Mouse (Mus musculus): ENCODE results near the gene Dtnb. TPM values are rescaled to one million over a fixed set of nuclear protein-coding genes. Genes with fewer than 3 reads are reported as not detected.
"Not testable (repeated sequence)": the region's sequence is repeated elsewhere in the genome, so short reads cannot be mapped to it uniquely, and the experiment has no call there.

The Dtnb gene
- polyA plus RNA-seq (2016; fragmentation: Nextera tagmentation; extraction: Ambion mirVana), result 30.2 and 41.6 TPM in 2 replicates

- H3K36me3 ChIP-seq (replicated peaks), result no peaks in the 10 kb centered on the region
- 3% methylated on average over 59 of the region's 85 CpGs for WGBS
- H3K4me3 ChIP-seq (replicated peaks), result peak within 1 kb of the TSS; percentile 86
- peak within 1 kb of the TSS; percentile 84 for H3K27ac ChIP-seq
- peaks cover 12% of the 10 kb centered on the region for H3K4me1 ChIP-seq
- peak; percentile 89 for ATAC-seq (ENCODE audit: low FRiP score)
- H3K27me3 ChIP-seq, result no peaks in the 10 kb centered on the region
- H3K9me3 ChIP-seq, result no peaks in the 10 kb centered on the region
- H3K9ac ChIP-seq, result peak within 1 kb of the TSS; percentile 90
- peak within 1 kb of the TSS; percentile 81 for H3K4me2 ChIP-seq
These were observed at the start of gene Dtnb for GRCm38 (mm10) chr12:3571787-3572580. Gene Dtnb, plus strand, starts transcription at chr12:3572381.

- Histone ChIP-seq H3K4me2 (no peak overlapping the region), H3K27me3 (no peaks in the 10 kb centered on the region), H3K4me3 (replicated peaks) (no peak overlapping the region), H3K4me1 (no peaks in the 10 kb centered on the region), H3K36me3 (replicated peaks) (no peaks in the 10 kb centered on the region), H3K27ac (no peak overlapping the region), H3K9me3 (no peaks in the 10 kb centered on the region), H3K9ac (no peak overlapping the region)
- no peak for ATAC-seq (ENCODE audit: low FRiP score)
- WGBS, result 90% methylated on average over 5 of the region's 5 CpGs
These were observed 46.6 kb upstream of the Dtnb start for GRCm38 (mm10) chr12:3525536-3525935.

GRCm38 (mm10) chr12:3535446-3535845, 36.7 kb upstream of the Dtnb start:
- H3K4me3 ChIP-seq (replicated peaks); H3K4me2 ChIP-seq; H3K9me3 ChIP-seq; H3K9ac ChIP-seq; H3K36me3 ChIP-seq (replicated peaks); H3K27ac ChIP-seq; H3K4me1 ChIP-seq; H3K27me3 ChIP-seq; ATAC-seq (ENCODE audit: low FRiP score): not testable (repeated sequence)
- 96% methylated on average over 1 of the region's 1 CpGs for WGBS

- Histone ChIP-seq H3K4me1 (no peaks in the 10 kb centered on the region), H3K36me3 (replicated peaks) (no peaks in the 10 kb centered on the region), H3K4me2 (no peak overlapping the region), H3K4me3 (replicated peaks) (no peak overlapping the region), H3K9me3 (0 out of 2 replicates have a peak, but pooled peaks cover 4% of the 10 kb centered on the region), H3K9ac (no peak overlapping the region), H3K27ac (no peak overlapping the region), H3K27me3 (no peaks in the 10 kb centered on the region)
- no peak for ATAC-seq (ENCODE audit: low FRiP score)
- 83% methylated on average over 3 of the region's 3 CpGs for WGBS
These were observed 34.6 kb upstream of the Dtnb start for GRCm38 (mm10) chr12:3537616-3538015.

GRCm38 (mm10) chr12:3538036-3538435, 34.1 kb upstream of the Dtnb start:
- Histone ChIP-seq H3K4me2 (no peak overlapping the region), H3K4me1 (no peaks in the 10 kb centered on the region), H3K9ac (no peak overlapping the region), H3K4me3 (replicated peaks) (no peak overlapping the region), H3K27ac (no peak overlapping the region), H3K9me3 (0 out of 2 replicates have a peak, but pooled peaks cover 4% of the 10 kb centered on the region), H3K36me3 (replicated peaks) (no peaks in the 10 kb centered on the region), H3K27me3 (no peaks in the 10 kb centered on the region)
- no peak for ATAC-seq (ENCODE audit: low FRiP score)
- 88% methylated on average over 1 of the region's 1 CpGs for WGBS

GRCm38 (mm10) chr12:3539605-3540004, 32.6 kb upstream of the Dtnb start:
- Histone ChIP-seq H3K4me1 (no peaks in the 10 kb centered on the region), H3K27ac (no peak overlapping the region), H3K9me3 (0 out of 2 replicates have a peak, but pooled peaks cover 4% of the 10 kb centered on the region), H3K4me2 (no peak overlapping the region), H3K4me3 (replicated peaks) (no peak overlapping the region), H3K9ac (no peak overlapping the region), H3K27me3 (no peaks in the 10 kb centered on the region), H3K36me3 (replicated peaks) (no peaks in the 10 kb centered on the region)
- no peak for ATAC-seq (ENCODE audit: low FRiP score)
- 79% methylated on average over 2 of the region's 2 CpGs for WGBS

- H3K36me3 ChIP-seq (replicated peaks), result no peaks in the 10 kb centered on the region
- H3K27me3 ChIP-seq, result no peaks in the 10 kb centered on the region
- H3K9ac ChIP-seq, result no peak overlapping the region
- H3K4me1 ChIP-seq, result no peaks in the 10 kb centered on the region
- H3K4me3 ChIP-seq (replicated peaks), result no peak overlapping the region
- no peaks in the 10 kb centered on the region for H3K9me3 ChIP-seq
- no peak for ATAC-seq (ENCODE audit: low FRiP score)
- 92% methylated on average over 7 of the region's 7 CpGs for WGBS
- H3K4me2 ChIP-seq, result no peak overlapping the region
- no peak overlapping the region for H3K27ac ChIP-seq
These were observed 31.3 kb upstream of the Dtnb start for GRCm38 (mm10) chr12:3540871-3541270.

GRCm38 (mm10) chr12:3545451-3545850, 26.7 kb upstream of the Dtnb start:
- peaks cover 12% of the 10 kb centered on the region for H3K4me1 ChIP-seq
- 75% methylated on average over 3 of the region's 3 CpGs for whole genome bisulfite sequencing
- no peak overlapping the region for H3K4me2 ChIP-seq
- no peak overlapping the region for H3K27ac ChIP-seq
- H3K9me3 ChIP-seq, result no peaks in the 10 kb centered on the region
- no peaks in the 10 kb centered on the region for H3K27me3 ChIP-seq
- H3K9ac ChIP-seq, result no peak overlapping the region
- no peak for ATAC-seq (ENCODE audit: low FRiP score)
- no peak overlapping the region for H3K4me3 ChIP-seq (replicated peaks)
- H3K36me3 ChIP-seq (replicated peaks), result no peaks in the 10 kb centered on the region

- ATAC-seq (ENCODE audit: low FRiP score), result no peak
- no peaks in the 10 kb centered on the region for H3K27me3 ChIP-seq
- no peak overlapping the region for H3K9ac ChIP-seq
- H3K4me2 ChIP-seq, result no peak overlapping the region
- H3K36me3 ChIP-seq (replicated peaks), result no peaks in the 10 kb centered on the region
- no peak overlapping the region for H3K27ac ChIP-seq
- no peak overlapping the region for H3K4me3 ChIP-seq (replicated peaks)
- H3K4me1 ChIP-seq, result peaks cover 13% of the 10 kb centered on the region
- H3K9me3 ChIP-seq, result no peaks in the 10 kb centered on the region
- WGBS, result 17% methylated on average over 4 of the region's 4 CpGs
These were observed 26.0 kb upstream of the Dtnb start for GRCm38 (mm10) chr12:3546121-3546658.

GRCm38 (mm10) chr12:3546781-3547180, 25.4 kb upstream of the Dtnb start:
- no peak overlapping the region for H3K4me2 ChIP-seq
- no peaks in the 10 kb centered on the region for H3K36me3 ChIP-seq (replicated peaks)
- H3K9me3 ChIP-seq, result no peaks in the 10 kb centered on the region
- no peaks in the 10 kb centered on the region for H3K27me3 ChIP-seq
- 18% methylated on average over 6 of the region's 6 CpGs for WGBS
- H3K27ac ChIP-seq, result no peak overlapping the region
- peaks cover 13% of the 10 kb centered on the region for H3K4me1 ChIP-seq
- H3K4me3 ChIP-seq (replicated peaks), result no peak overlapping the region
- no peak for ATAC-seq (ENCODE audit: low FRiP score)
- no peak overlapping the region for H3K9ac ChIP-seq

- no peaks in the 10 kb centered on the region for H3K27me3 ChIP-seq
- no peak for ATAC-seq (ENCODE audit: low FRiP score)
- WGBS, result 44% methylated on average over 4 of the region's 4 CpGs
- H3K4me3 ChIP-seq (replicated peaks), result no peak overlapping the region
- H3K4me1 ChIP-seq, result peaks cover 13% of the 10 kb centered on the region
- no peak overlapping the region for H3K9ac ChIP-seq
- H3K4me2 ChIP-seq, result no peak overlapping the region
- no peaks in the 10 kb centered on the region for H3K9me3 ChIP-seq
- no peak overlapping the region for H3K27ac ChIP-seq
- H3K36me3 ChIP-seq (replicated peaks), result no peaks in the 10 kb centered on the region
These were observed 24.7 kb upstream of the Dtnb start for GRCm38 (mm10) chr12:3547506-3547905.

GRCm38 (mm10) chr12:3547911-3548310, 24.3 kb upstream of the Dtnb start:
- 58% methylated on average over 3 of the region's 3 CpGs for WGBS
- H3K4me3 ChIP-seq (replicated peaks), result no peak overlapping the region
- no peak overlapping the region for H3K4me2 ChIP-seq
- H3K4me1 ChIP-seq, result peaks cover 13% of the 10 kb centered on the region
- H3K9me3 ChIP-seq, result no peaks in the 10 kb centered on the region
- H3K36me3 ChIP-seq (replicated peaks), result no peaks in the 10 kb centered on the region
- no peak overlapping the region for H3K9ac ChIP-seq
- no peak overlapping the region for H3K27ac ChIP-seq
- no peak for ATAC-seq (ENCODE audit: low FRiP score)
- H3K27me3 ChIP-seq, result no peaks in the 10 kb centered on the region

All from forebrain, embryonic 12.5 days (tissue).